Mouse (Mus musculus) bone marrow, adult 2 months (tissue): ENCODE data around the gene Gm8926. TPM values are rescaled to one million over a fixed set of nuclear protein-coding genes. Genes with fewer than 3 reads are reported as not detected.
"Not testable (repeated sequence)": the region's sequence is repeated elsewhere in the genome, so short reads cannot be mapped to it uniquely, and the experiment has no call there.

Experiments used
- H3K27ac ChIP-seq: fragments of 200-500 bp; 2 replicates; pipeline ENCODE4 v1.5.1; 2012; ENCODE audit warnings: low read depth, mild to moderate bottlenecking, control low read depth, inconsistent platforms, low read length; ENCODE audit not compliant: control insufficient read depth, poor library complexity, insufficient read depth
- H3K4me1 ChIP-seq: fragments of 200-500 bp; 2 replicates; pipeline ENCODE4 v1.6.1; 2011; ENCODE audit warnings: low read length; ENCODE audit not compliant: control insufficient read depth, insufficient read depth
- H3K4me3 ChIP-seq: fragments of 200-500 bp; replicated peaks from 2 replicates; pipeline ENCODE3; 2011; ENCODE audit warnings: mild to moderate bottlenecking, low read depth, low read length, control low read depth; ENCODE audit not compliant: control insufficient read depth
- WGBS: fragments of 180-500 bp; shearing (Covaris S2); methylation state at CpG from one replicate; pipeline ENCODE4 v1.1.7; 2018; 5-methylcytosine and 5-hydroxymethylcytosine counted together
- polyA plus RNA-seq: library from polyadenylated mRNA; stranded (reverse); fragments of >200 nt; gene quantifications from 2 replicates; pipeline ENCODE4 v1.2.4, GENCODE M21; 2011; ENCODE audit warnings: low replicate concordance; ENCODE audit not compliant: missing spikeins, insufficient read depth, insufficient read length

Gm8926 gene
- polyA plus RNA-seq: not detected in 2 replicates

GRCm38 (mm10) chr5:11770248-11770647, at the start of gene Gm8926:
Gm8926 (plus strand) TSS chr5:11770548.
- not testable (repeated sequence) for H3K27ac ChIP-seq, H3K4me3 ChIP-seq, H3K4me1 ChIP-seq
- WGBS: 50% methylated on average over 1 of the region's 4 CpGs

Other genes with a start within 250 kb of the Gm8926 start
- not detected in 2 replicates for gene Gm6460, start 175.6 kb upstream of the Gm8926 start, polyA plus RNA-seq
- not detected in 2 replicates for gene Gm8922, start 88.6 kb upstream of the Gm8926 start, polyA plus RNA-seq
- not detected in 2 replicates for gene Gm6465, start 75.0 kb downstream of the Gm8926 start, polyA plus RNA-seq
- not detected in 2 replicates for gene 4933402N22Rik, start 147.5 kb downstream of the Gm8926 start, polyA plus RNA-seq